Mouse (Mus musculus) forebrain, embryonic 15.5 days (tissue): ENCODE measurements around the gene Mfsd5. TPM values are rescaled to one million over a fixed set of nuclear protein-coding genes. Genes with fewer than 3 reads are reported as not detected.
A peak's percentile ranks its signal among the peaks of the same experiment; 100 is the strongest.

Experiments used
- ATAC-seq: fragments of 200-750 bp; cut with Nextera tagmentation; replicated peaks from 2 replicates; pipeline ENCODE4 v1.8.0; 2017; ENCODE audit warnings: mild to moderate bottlenecking, moderate TSS enrichment, moderate library complexity
- H3K27ac ChIP-seq: fragments of 300-500 bp; sonication (generic); replicated peaks from 2 replicates; pipeline ENCODE4 v1.5.1; 2015; ENCODE audit warnings: mild to moderate bottlenecking, inconsistent platforms
- H3K27me3 ChIP-seq: fragments of 300-500 bp; sonication (generic); 2 replicates; pipeline ENCODE4 v1.6.1; 2015; ENCODE audit warnings: inconsistent platforms
- H3K36me3 ChIP-seq: fragments of 300-500 bp; sonication (generic); 2 replicates; pipeline ENCODE4 v1.6.1; 2015; ENCODE audit warnings: mild to moderate bottlenecking, inconsistent platforms
- H3K4me1 ChIP-seq: fragments of 300-500 bp; sonication (generic); 2 replicates; pipeline ENCODE4 v1.6.1; 2015; ENCODE audit warnings: inconsistent platforms
- H3K4me2 ChIP-seq: fragments of 300-500 bp; sonication (generic); replicated peaks from 2 replicates; pipeline ENCODE4 v1.6.1; 2015; ENCODE audit warnings: mild to moderate bottlenecking, inconsistent platforms
- H3K4me3 ChIP-seq: fragments of 300-500 bp; sonication (generic); 2 replicates; pipeline ENCODE4 v1.5.1; 2015; ENCODE audit warnings: mild to moderate bottlenecking, inconsistent platforms
- H3K9ac ChIP-seq: fragments of 300-500 bp; sonication (generic); replicated peaks from 2 replicates; pipeline ENCODE4 v1.6.1; 2015; ENCODE audit warnings: mild to moderate bottlenecking, inconsistent platforms
- H3K9me3 ChIP-seq: fragments of 300-500 bp; sonication (generic); 2 replicates; pipeline ENCODE4 v1.6.1; 2016; ENCODE audit warnings: inconsistent platforms
- WGBS: fragments of 180-500 bp; shearing (Covaris S2); methylation state at CpG from one replicate; pipeline ENCODE4 v1.1.7; 2015; ENCODE audit warnings: mixed read lengths; 5-methylcytosine and 5-hydroxymethylcytosine counted together
- polyA plus RNA-seq: library from polyadenylated mRNA; unstranded; fragments of >200 nt; fragmentation: Nextera tagmentation; extraction: Ambion mirVana; gene quantifications from 2 replicates; pipeline ENCODE4 v1.2.1, GENCODE M21; 2015

Mfsd5 gene
- polyA plus RNA-seq, 1 experiment from 2014 or later = 51.5 TPM

DNA sequence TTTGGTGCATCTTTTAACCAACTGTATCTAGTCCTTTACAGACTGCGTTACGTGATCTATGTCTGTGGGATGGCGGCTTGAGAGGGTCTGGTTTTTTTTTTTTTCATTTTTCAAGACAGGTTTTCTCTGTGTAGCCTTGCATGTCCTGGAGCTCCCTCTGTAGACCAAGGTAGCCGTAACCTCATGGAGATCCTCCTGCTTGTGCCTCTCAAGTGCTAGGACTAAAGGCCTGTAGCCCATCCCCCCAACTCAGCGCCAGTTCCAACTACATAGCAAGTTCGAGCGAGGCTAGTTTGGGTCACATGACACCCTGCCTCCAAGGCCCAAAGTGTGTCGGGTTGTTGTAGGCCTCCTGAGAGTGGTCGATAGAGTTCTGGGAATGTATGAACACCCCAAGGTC is 29.5 kb downstream of the Mfsd5 start:
- no peak for ATAC-seq
- Histone ChIP-seq H3K4me2 (no peak overlapping the region), H3K27ac (no peak overlapping the region), H3K36me3 (peaks cover 14% of the 10 kb centered on the region), H3K4me3 (no peak overlapping the region), H3K4me1 (no peaks in the 10 kb centered on the region), H3K9ac (no peak overlapping the region), H3K27me3 (no peaks in the 10 kb centered on the region), H3K9me3 (no peaks in the 10 kb centered on the region)
- 86% methylated on average over 9 of the region's 9 CpGs for WGBS

DNA sequence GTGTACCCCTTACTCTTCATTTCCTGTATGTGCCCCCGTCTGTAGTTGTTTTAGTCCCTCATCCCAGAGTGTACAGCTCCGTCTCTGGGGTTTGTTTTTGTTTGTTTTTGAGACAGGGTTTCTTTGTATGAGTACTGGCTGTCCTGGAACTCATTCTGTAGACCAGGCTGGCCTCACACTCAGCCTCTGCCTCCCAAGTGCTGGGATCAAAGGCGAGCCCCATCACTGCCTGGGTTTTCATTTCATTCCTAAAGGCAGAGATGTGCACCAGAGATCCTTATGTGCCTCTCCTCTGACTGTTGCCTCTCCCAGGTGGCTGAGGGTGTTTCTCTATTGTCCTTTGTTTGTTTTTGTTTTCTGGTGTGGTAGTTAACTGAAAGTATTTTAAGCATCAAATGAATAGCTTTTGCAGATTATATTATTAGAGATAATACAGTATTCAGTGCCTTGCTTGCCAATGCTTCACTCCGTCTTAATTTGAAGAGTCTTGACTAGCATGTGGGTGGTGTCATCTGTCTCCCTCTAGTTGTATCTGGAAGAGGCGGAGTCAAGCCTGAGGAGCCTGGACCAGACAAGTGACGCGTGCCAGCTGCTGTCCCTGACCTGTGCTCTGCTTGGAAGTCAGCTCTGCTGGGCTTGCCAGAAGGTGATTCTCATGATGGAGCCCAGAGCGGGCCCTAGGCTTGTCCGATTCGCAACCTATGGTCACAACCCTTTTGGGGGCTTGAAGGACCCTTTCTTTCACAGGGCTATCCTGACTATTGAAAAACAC is 31.0 kb downstream of the Mfsd5 start:
- no peak overlapping the region for H3K4me2 ChIP-seq
- H3K36me3 ChIP-seq = peaks cover 17% of the 10 kb centered on the region
- ATAC-seq = no peak
- H3K9ac ChIP-seq = no peak overlapping the region
- no peaks in the 10 kb centered on the region for H3K27me3 ChIP-seq
- no peaks in the 10 kb centered on the region for H3K9me3 ChIP-seq
- no peak overlapping the region for H3K27ac ChIP-seq
- 89% methylated on average over 10 of the region's 10 CpGs for WGBS
- no peaks in the 10 kb centered on the region for H3K4me1 ChIP-seq
- no peak overlapping the region for H3K4me3 ChIP-seq

DNA sequence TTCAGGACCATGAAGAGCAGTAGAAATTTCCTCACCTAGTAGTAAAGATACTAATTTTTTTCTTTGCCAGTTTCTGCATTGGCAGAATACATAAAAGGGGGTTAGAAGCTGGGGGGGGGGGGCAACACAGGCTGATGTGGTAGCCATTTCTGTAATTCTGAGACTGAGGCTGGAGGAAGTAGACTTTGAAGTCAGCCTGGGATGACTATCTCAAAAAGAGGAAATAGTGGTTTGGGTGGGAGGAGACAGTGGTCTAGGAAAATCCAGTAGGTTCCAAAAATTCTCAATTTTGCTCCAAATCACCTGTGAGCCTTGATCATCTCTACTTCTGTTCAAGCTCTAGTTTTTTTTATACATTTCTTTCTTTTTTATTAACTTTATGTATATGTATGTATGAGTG is 32.2 kb downstream of the Mfsd5 start:
- no peaks in the 10 kb centered on the region for H3K27me3 ChIP-seq
- H3K4me1 ChIP-seq = no peaks in the 10 kb centered on the region
- peaks cover 20% of the 10 kb centered on the region; the same call in 1 of the 2 replicates for H3K36me3 ChIP-seq
- H3K4me2 ChIP-seq = no peak overlapping the region
- no peak overlapping the region for H3K27ac ChIP-seq
- H3K4me3 ChIP-seq = no peak overlapping the region
- H3K9ac ChIP-seq = no peak overlapping the region
- no peak for ATAC-seq
- no peaks in the 10 kb centered on the region for H3K9me3 ChIP-seq

DNA sequence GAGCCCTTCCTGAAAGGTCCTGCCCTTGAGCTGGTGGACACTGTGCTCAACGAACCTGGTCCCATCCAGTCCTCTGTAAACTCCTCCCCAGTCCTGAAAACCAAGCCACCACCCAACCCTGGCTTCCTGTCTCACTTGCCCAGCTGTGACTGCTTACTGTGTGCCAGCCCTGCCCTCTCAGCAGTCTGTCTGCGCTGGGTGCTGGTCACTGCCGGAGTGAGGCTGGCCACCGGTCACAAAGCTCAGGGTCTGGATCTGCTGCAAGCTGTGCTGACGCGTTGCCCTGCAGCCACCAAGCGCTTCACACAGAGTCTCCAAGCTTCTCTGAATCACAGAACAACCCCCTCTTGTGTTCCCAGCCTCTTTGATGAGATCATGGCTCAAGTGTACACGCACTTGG is 36.0 kb downstream of the Mfsd5 start:
- Histone ChIP-seq H3K4me1 (no peaks in the 10 kb centered on the region), H3K9me3 (no peaks in the 10 kb centered on the region), H3K36me3 (peaks cover 14% of the 10 kb centered on the region; the same call in 1 of the 2 replicates), H3K4me2 (no peak overlapping the region), H3K27me3 (no peaks in the 10 kb centered on the region), H3K4me3 (no peak overlapping the region), H3K27ac (no peak overlapping the region), H3K9ac (no peak overlapping the region)
- ATAC-seq = no peak
- 93% methylated on average over 8 of the region's 8 CpGs for WGBS

DNA sequence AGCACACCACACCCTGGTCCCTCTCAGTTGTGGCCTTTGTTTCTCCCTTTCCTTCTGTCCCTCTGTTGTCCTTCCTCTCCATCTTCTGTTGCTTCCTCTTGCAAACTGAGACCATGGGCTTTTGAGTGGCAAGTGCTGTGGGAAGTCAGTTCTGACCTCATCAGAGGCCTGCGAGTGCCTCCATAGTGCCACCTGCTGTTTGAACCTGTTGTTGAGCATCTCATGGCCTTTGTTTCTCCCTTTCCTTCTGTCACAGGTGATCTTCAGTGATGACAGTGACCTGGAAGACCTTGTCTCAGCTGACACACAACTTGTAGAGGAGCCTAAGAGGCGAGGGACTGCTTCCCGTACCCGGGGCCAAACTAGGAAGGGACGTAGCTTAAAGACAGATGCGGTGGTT is 37.0 kb downstream of the Mfsd5 start:
- peaks cover 14% of the 10 kb centered on the region; the same call in 1 of the 2 replicates for H3K36me3 ChIP-seq
- no peak overlapping the region for H3K9ac ChIP-seq
- H3K4me1 ChIP-seq = no peaks in the 10 kb centered on the region
- no peak overlapping the region for H3K27ac ChIP-seq
- 87% methylated on average over 6 of the region's 6 CpGs for WGBS
- ATAC-seq = no peak
- no peak overlapping the region for H3K4me3 ChIP-seq
- no peaks in the 10 kb centered on the region for H3K27me3 ChIP-seq
- H3K4me2 ChIP-seq = no peak overlapping the region
- no peaks in the 10 kb centered on the region for H3K9me3 ChIP-seq

DNA sequence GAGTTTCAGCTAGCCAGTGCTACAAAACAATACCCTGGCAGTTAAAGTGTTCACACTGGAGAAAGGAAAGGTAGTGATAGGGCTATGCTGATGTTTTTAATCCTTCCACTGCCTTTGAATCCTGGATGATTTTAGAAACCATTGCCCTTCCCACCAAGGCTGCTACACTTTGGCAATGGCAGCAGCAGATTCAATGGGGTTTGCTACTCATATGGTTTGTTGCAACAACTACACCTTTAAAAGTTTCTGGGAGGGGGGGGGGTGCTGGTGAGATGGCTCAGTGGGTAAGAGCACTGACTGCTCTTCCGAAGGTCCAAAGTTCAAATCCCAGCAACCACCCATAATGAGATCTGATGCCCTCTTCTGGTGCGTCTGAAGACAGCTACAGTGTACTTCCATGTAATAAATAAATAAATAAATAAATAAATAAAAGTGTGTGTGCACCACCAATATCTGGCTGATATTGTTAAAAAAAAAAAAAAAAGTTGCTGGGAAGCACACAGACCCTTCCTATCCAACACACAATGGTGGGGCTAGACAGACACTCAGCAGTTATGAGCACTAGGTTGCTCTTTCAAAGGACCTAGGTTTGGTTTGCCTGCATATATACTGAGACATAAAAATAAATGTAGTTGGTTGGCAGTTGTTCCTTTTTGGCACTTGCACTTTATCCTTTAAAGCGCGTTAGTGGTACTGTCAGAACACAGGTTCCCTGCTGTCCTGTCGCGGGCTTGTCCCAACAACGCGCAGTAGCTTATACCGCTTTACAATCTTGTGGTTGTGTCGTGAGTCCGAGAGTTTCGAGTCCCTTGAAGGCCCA is 45.6 kb downstream of the Mfsd5 start:
- no peak for ATAC-seq
- peak overlapping the region; percentile 66; the same call in 1 of the 2 replicates for H3K4me2 ChIP-seq
- no peak overlapping the region for H3K9ac ChIP-seq
- H3K9me3 ChIP-seq = no peaks in the 10 kb centered on the region
- peak overlapping the region; percentile 59; the same call in 1 of the 2 replicates for H3K4me3 ChIP-seq
- H3K27me3 ChIP-seq = no peaks in the 10 kb centered on the region
- peaks cover 16% of the 10 kb centered on the region for H3K36me3 ChIP-seq
- 81% methylated on average over 12 of the region's 12 CpGs for WGBS
- no peak overlapping the region for H3K27ac ChIP-seq
- peaks cover 13% of the 10 kb centered on the region for H3K4me1 ChIP-seq

DNA sequence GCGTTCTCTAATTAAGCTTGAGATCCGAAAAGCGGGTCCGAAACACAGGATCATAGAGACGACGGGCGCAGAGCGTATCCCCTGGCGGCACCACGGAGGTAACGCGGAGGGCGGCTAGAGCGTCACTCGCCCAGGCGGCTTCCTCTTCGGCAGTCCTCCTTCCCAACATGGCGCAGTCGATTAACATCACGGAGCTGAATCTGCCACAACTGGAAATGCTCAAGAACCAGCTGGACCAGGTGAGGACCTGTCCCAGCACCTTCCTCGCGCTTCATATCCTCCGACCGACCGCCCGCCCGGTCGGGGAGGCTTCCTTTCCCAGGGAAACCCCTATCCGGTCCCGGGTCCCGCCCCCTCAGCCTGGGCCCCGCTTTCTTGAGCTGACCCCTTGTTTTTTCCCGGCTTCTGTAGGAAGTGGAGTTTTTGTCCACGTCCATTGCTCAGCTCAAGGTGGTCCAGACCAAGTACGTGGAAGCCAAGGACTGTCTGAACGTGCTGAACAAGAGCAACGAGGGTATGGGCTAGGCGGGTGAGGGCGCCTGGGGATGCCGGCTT is 46.8 kb downstream of the Mfsd5 start, which contains the start of gene Pfdn5:
TSS of gene Pfdn5 (plus strand) at position 95 of the 555 bp plus-strand sequence.
- Histone ChIP-seq H3K27ac (peak within 1 kb of the TSS; percentile 61), H3K36me3 (peaks cover 27% of the 10 kb centered on the region), H3K4me1 (peaks cover 16% of the 10 kb centered on the region), H3K27me3 (no peaks in the 10 kb centered on the region), H3K9ac (peak within 1 kb of the TSS; percentile 67), H3K9me3 (no peaks in the 10 kb centered on the region), H3K4me2 (peak within 1 kb of the TSS; percentile 66), H3K4me3 (peak within 1 kb of the TSS; percentile 59)
- under 1% methylated on average over 40 of the region's 40 CpGs for WGBS
- peak; percentile 95 for ATAC-seq

DNA sequence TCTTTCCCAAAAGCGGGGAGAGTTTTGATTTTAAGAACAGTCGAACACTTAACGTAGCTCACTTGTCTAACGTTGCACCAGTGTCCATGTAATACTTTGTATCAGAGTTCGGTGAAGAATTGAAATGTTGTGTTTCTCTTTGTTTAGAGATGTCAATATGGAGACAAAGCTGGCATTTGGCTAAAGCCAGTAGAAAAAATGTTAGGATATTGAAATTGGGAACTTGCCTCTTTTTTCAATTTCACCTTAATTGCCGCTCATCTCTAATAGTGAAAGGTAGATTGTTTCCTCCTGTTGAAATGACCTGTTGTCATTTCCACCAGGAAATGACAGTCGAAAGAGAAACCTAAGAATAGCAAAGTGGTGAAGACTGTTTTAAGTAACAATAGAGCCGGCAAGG is 47.6 kb downstream of the Mfsd5 start:
- H3K27ac ChIP-seq = 0 out of 2 replicates have a peak overlapping the region, but pooled peaks have one; percentile 61

More for the DNA sequence above, 47.6 kb downstream of the Mfsd5 start:
- peaks cover 19% of the 10 kb centered on the region for H3K4me1 ChIP-seq
- H3K9ac ChIP-seq = peak overlapping the region; percentile 67
- no peak for ATAC-seq
- whole genome bisulfite sequencing = 70% methylated on average over 8 of the region's 8 CpGs
- H3K4me2 ChIP-seq = peak overlapping the region; percentile 66
- peak overlapping the region; percentile 59 for H3K4me3 ChIP-seq
- no peaks in the 10 kb centered on the region for H3K9me3 ChIP-seq
- no peaks in the 10 kb centered on the region for H3K27me3 ChIP-seq
- peaks cover 27% of the 10 kb centered on the region for H3K36me3 ChIP-seq

Other genes with a start within 250 kb of the Mfsd5 start
- 98.9 and 99.5 TPM in 2 replicates for gene Eif4b, start 205.7 kb upstream of the Mfsd5 start, polyA plus RNA-seq
- gene Tns2, start 179.0 kb upstream of the Mfsd5 start, polyA plus RNA-seq = 4.9 and 6.9 TPM in 2 replicates
- gene Spryd3, start 143.2 kb upstream of the Mfsd5 start, polyA plus RNA-seq = 38.2 and 42.9 TPM in 2 replicates
- gene Igfbp6, start 135.1 kb upstream of the Mfsd5 start, polyA plus RNA-seq = 1.2 and 1.4 TPM in 2 replicates
- gene Soat2, start 128.9 kb upstream of the Mfsd5 start, polyA plus RNA-seq = not detected in 2 replicates
- gene Zfp740, start 76.2 kb upstream of the Mfsd5 start, polyA plus RNA-seq = 90.6 and 94.0 TPM in 2 replicates
- gene Csad, start 74.7 kb upstream of the Mfsd5 start, polyA plus RNA-seq = 44.2 and 45.1 TPM in 2 replicates
- 0.33 and 0.99 TPM in 2 replicates for gene Itgb7, start 47.5 kb upstream of the Mfsd5 start, polyA plus RNA-seq
- 5.9 and 6.2 TPM in 2 replicates for gene Rarg, start 21.9 kb upstream of the Mfsd5 start, polyA plus RNA-seq
- gene Gm9918, start 8.9 kb upstream of the Mfsd5 start, polyA plus RNA-seq = not detected in 2 replicates
- gene Espl1, start 16.8 kb downstream of the Mfsd5 start, polyA plus RNA-seq = 10.2 and 15.2 TPM in 2 replicates
- gene Pfdn5, start 46.7 kb downstream of the Mfsd5 start, polyA plus RNA-seq = 467 and 474 TPM in 2 replicates
- 98.2 and 108 TPM in 2 replicates for gene Myg1, start 52.3 kb downstream of the Mfsd5 start, polyA plus RNA-seq
- 42.6 and 44.9 TPM in 2 replicates for gene Aaas, start 71.3 kb downstream of the Mfsd5 start, polyA plus RNA-seq
- gene Sp7, start 87.7 kb downstream of the Mfsd5 start, polyA plus RNA-seq = 0.36 and 0.40 TPM in 2 replicates
- gene Sp1, start 126.7 kb downstream of the Mfsd5 start, polyA plus RNA-seq = 5.4 and 5.6 TPM in 2 replicates
- gene Amhr2, start 165.9 kb downstream of the Mfsd5 start, polyA plus RNA-seq = 0.15 and 0.83 TPM in 2 replicates
- gene Prr13, start 179.6 kb downstream of the Mfsd5 start, polyA plus RNA-seq = 85.8 and 89.1 TPM in 2 replicates
- 155 and 161 TPM in 2 replicates for gene Pcbp2, start 191.1 kb downstream of the Mfsd5 start, polyA plus RNA-seq
- 6.0 and 6.1 TPM in 2 replicates for gene Gm10337, start 224.3 kb downstream of the Mfsd5 start, polyA plus RNA-seq
- 55.3 and 55.9 TPM in 2 replicates for gene Map3k12, start 237.6 kb downstream of the Mfsd5 start, polyA plus RNA-seq
- gene Tarbp2, start 238.7 kb downstream of the Mfsd5 start, polyA plus RNA-seq = 102 and 103 TPM in 2 replicates
- 2.4 and 2.5 TPM in 2 replicates for gene Npff, start 245.5 kb downstream of the Mfsd5 start, polyA plus RNA-seq